Mouse (Mus musculus) MN1 (cell line): Measurements from ENCODE around the gene Tns2.
A peak's percentile ranks its signal among the peaks of the same experiment; 100 is the strongest.
"Not testable (repeated sequence)": the region's sequence is repeated elsewhere in the genome, so short reads cannot be mapped to it uniquely, and the experiment has no call there.

Experiments used
- DNase-seq: peaks from one replicate; pipeline ENCODE4 v3.0.0-alpha.2; 2016; ENCODE audit warnings: low spot score

The Tns2 gene

DNA sequence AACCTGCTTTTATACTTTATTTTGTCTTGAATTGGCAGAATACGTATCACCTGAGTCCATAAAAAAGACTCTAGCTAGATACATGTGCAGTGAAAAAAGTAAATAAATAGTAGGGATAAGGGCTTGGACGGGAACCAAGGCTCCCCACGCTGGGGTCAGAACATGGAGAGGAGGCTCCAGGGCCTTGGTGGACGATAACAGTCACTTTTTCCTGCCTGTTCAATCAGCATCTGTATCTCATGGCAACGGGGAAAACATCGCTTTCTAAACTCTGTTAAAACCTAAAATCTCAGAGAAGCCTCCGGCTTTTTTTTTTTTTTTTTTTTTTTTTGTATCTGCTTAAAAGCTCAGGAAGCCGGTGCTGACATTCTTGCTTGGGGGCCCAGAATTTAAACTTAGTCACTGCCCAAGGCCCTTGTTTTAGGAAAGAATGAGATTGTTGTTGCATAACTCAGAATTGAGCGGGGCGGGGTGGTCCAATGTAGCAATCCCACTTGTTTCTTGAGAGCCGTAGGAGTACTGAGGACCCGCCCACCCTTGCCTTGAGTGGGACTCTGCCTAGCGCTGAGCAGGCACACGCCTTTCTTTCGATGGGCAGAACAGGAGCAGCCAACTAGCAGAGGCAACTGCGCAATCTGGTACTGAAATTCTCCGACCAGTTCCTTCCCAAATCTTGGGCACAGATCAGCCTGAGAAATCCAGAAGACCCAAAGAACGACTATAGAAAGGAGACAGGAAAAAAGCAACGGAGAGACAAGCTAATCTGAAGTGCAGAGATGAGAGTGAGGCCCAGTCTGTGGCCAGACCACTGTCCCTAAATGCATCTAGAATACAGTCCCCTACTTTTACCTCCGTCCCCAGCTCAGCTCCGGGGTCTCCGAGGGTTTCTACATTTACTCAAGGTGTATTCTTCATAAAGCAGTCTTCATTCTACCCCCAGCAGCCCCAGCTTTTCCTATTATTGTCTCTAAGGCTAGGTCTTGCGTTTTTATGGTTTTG is 43.0 kb downstream of the Tns2 start:
- peak; percentile 48 for DNase-seq

DNA sequence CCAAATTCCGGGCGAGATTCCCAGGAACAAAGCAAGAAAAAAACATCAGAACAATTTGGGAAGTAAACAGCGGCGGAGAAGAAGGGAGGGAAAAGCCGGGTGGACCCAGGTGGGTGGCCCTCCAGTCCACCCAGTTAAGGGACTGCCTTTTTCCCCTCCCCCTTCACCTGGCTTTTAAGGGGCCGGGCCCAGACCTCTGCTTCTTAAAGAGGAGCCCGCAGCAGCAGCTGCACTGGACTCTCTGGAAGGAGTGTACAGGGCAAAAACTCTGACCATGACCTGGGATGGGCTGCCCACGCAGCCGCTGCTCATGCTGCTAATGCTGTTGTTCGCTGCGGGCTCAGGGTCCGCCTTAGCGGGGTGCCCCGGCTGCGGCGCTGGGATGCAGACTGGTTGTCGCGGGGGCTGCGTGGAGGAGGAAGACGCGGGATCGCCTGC is 44.1 kb downstream of the Tns2 start, which contains the start of gene Igfbp6:
TSS of gene Igfbp6 (plus strand) at position 89 of the 438 bp plus-strand sequence.
- DNase-seq, result peak; percentile 50

DNA sequence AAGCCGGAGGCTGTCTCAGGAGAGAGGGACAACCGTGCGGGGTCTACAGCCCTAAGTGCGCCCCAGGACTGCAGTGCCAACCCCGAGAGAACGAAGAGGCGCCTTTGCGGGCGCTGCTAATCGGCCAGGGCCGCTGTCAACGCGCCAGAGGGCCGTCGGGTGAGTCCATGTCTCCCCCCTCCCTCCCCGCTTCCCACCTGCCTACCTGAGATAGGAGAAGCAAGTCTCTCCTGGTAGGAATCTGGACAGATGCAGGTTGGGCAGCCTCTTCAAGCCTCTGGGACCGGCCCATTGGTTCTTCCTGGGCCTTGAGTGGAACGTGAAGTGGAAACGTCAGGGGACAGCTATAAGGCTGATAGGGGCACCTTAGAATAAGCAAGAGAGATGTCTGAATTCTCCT is 44.5 kb downstream of the Tns2 start:
- no peak for DNase-seq

DNA sequence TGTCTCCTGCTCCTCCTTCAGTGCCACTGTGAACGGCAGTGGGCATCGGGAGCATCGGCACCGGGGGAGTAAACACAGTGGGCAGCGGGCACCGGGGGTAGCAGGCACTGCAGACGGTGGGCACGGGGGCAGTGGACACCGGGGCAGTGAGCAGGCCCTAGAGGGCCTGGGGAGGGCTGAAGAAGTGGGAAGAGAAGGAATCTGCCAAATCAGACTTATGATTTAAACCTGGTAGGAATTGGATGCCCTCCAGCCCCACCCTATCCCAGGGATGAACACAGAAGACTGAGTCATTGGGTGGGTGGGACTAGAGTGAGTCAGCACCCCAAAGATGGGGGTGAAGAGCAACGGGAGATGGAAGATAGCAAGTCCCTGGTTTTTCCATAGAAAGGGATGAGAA is 45.1 kb downstream of the Tns2 start:
- peak; percentile 87 for DNase-seq

DNA sequence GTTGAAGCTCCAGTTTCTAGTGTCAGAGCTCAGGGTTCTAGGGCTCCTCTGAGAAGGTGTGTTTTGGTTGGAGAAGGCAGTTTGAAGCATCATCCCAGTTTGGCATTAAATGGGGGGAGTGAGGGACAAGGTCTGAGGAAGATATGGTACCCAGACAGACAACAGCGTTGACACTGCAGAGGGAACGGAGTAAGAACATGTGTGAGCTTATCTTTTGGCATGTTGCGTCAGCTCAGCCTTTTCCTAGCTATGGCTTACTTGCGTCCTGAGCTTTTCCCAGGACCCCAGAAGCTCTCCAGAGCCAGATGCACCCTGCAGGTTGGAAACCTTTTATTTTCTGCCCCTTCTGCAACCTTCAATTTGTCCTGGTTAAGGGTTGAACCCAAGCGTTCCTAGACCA is 45.9 kb downstream of the Tns2 start:
- DNase-seq, result peak; percentile 67

DNA sequence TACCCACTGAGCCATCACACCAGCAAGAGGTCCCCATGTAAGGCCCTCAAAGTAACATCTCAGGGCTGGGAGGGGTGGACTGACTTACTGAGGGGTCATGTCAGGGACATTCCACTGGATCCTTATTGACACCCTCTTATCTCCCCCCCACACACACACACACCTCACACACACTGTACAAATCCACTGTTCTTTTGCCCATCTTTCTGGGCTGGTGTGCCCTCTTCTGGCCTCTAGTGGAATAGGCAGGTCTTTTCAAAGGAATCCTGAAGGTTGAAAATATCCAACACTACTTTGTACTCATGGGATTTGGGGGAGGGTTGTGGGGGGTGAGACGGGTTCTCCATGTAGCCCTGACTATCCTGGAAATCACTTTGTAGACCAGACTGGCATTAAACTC is 46.7 kb downstream of the Tns2 start:
- DNase-seq, result peak; percentile 73

DNA sequence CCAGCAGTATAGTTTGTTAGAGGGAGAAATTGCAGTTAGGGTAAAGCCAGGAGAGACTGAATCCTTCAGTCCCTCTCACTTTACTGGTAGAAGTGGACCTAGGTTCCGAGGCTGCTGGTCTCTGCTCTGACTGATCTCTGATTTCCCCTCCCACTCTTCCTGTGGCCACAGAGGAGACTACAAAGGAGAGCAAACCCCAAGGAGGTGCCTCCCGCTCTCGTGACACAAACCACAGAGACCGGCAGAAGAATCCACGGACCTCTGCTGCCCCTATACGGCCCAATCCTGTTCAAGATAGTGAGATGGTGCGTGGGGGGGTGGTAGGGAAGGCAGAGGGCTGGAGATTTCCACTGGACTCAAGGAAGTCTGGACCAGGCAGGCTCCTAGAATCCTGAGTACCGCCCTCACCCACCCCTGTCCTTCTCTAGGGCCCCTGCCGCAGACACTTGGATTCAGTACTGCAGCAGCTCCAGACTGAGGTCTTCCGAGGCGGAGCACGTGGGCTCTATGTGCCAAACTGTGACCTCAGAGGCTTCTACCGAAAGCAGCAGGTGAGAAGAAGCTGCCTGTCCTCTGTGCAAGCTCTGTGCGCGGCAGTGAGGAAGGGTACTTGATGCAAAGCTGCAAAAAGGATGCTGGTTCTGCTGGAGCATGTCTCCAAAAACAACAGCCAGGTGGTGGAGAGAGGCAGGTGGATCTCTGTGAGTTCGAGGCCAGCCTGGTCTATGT is 47.6 kb downstream of the Tns2 start:
- DNase-seq, result no peak

DNA sequence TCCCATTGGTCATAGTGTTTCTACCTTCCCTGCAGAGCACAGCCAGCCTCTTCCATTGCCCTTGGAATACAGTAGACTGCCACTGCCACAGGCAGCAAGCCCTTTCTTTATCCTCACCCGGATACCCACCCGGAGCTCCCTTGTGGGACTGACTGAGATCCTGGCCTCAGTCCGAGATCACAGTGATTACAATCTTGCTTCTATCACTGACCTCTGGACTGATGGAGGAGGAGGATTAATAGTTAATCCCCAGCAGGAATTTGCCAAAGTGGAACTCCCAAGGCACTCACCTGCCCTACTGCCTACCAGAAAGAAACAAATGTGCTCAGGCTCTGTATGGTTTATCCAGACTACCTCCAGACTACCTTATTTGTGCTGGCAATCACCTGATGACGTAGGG is 49.3 kb downstream of the Tns2 start:
- DNase-seq, result no peak

DNA sequence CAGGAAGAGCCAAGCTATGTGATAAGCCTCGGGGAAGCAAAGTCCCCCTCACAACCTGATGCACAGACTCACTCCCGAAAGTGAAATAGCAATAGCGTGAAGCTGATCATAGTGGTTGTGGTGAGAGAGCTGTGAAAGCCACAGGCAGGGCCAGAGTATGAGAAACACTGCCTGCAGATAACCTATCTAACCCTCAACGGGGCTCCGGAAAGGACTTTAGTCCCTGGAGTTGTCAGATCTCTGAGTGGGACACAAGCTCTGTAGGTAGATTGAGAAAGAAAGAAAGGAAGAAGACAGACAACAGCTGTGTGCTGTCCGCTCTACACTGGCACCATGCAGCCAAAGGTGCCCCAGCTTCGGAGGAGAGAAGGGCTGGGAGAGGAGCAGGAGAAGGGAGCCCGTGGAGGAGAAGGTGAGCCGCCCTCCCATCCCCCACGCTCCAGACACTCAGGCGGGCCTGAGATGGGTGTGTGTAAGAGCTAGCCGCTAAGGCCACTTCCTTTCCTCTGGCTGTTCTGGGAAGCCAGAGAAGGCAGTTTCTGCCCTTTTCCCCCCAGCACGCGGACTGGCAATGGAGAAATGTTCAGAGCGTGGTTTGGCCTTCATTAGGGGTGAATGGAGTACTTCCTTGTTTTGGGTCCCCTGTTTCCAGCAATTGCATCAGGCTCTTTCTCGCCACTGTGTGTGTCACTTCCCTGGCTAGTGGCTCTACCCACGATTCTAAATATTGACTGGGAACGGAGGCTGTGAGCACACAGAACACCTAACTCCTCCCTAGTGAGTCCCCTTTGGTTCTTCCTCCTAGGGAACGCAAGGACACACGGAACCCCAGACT is 50.3 kb downstream of the Tns2 start, which contains the start of gene Soat2:
TSS of gene Soat2 (plus strand) at position 226 of the 835 bp plus-strand sequence.
- DNase-seq, result peak; percentile 90

DNA sequence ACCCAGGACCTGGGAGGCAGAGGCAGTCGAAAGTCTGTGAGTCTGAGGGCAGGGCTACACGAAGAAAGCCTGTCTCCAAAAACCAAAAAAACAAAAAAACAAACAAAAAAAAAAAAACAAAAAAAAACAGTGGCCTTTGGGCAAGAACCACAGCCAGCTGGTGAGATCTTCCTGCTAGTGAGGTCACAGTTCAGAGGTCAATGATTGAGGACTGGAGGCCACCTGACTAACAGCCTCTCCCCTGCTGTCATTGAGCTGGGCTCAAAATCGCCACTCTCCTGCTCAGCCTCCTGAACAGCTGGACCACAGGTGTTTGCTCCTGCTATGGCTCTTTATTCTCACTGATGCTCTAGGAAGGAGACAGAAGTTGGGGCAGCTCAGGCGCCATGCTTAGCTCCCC is 52.4 kb downstream of the Tns2 start:
- no peak for DNase-seq

DNA sequence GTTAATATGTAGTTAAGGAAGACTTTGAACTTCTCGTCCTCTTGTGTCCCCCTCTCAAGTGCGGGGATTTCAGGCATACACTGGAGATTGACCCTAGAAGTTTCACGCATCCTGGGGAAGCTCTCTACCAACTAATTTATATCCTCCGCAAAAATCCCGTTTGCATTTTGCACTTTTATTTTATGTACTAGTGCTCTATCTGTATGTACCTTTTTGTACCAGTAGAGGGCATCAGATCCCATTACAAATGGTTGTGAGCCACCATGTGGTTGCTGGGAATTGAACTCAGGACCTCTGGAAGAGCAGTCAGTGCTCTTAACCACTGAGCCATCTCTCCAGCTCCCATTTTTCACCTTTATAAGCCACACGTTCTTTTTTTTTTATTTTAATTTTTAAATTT is 54.8 kb downstream of the Tns2 start:
- not testable (repeated sequence) for DNase-seq

DNA sequence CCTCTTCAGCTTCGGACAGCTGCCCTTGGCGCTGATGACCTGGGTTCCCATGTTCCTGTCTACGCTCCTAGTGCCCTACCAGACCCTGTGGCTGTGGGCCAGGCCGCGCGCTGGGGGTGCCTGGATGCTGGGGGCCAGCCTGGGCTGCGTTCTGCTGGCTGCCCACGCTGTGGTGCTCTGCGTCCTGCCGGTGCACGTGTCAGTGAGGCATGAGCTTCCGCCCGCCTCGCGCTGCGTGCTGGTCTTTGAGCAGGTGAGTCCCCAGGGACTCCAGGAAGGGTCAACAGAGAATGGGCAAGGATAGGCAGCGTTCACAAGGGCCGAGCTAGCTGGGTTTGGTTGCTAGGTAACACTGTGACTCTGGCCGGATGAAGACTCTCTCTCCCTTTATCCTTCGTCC is 56.6 kb downstream of the Tns2 start:
- DNase-seq, result no peak

DNA sequence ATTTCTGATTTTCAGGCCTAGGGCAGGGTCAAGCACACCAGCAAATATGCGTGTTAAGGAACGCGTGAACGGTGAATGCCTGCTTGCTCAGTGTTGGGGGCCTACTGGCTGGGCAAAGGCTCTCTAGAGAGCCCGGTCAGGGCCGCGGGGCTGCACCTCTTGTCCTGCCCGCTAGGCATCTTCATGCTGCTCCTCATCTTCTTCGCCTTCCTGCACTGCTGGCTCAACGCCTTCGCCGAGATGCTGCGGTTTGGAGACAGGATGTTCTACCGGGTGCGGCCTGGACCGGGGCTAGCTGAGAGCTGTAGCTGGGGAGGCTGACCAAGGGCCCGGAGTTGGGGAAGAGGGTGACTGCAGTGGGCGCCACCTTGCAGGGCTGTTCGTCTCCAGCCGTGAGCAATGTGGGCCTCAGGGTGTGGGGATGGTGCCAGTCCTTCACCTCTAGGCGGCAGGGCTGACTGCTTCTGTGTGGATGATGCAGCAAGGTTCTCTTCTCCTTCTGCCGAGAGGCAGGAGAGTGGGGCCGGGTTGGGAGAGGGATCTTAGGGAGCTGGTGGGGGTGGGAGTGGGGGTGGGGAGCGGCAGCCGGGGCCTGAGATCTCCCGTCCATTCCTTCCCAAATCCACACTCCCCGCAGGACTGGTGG is 60.3 kb downstream of the Tns2 start:
- DNase-seq, result no peak

DNA sequence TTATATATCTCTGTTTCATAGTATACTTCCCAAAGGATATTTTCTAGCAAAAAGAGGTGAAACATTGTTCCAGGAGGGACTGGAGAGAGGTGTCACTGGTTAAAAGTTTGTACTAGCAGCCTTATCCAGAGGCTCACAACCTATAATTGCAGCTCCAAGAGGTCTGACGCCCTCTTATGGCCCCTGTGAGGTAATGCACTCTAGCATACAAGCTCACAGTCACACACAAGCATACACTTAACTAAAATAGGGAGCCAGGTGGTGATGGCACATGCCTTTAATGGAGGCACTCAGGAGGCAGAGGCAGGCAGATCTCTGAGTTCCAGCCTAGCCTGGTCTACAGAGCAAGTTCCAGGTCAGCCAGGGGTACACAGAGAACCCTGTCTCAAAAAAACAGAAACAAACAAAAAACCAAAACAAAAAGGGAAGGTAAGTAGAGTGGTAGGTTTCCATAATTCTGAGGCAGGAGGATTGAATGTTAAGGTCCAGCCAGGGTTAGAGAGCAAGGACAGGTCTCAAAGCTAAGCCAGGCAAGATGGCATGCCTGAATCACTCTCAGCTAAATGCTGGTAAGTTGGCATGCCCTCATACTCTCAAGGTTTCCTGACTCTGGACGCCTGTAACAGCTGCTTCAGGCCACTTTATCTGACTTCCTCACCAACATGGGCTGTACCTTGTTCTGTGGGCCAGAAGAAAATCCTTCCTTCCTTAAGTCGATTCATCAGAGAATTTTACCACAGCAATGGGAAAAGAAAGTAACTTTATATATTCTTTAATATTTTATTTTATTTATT is 63.9 kb downstream of the Tns2 start:
- DNase-seq, result no peak

DNA sequence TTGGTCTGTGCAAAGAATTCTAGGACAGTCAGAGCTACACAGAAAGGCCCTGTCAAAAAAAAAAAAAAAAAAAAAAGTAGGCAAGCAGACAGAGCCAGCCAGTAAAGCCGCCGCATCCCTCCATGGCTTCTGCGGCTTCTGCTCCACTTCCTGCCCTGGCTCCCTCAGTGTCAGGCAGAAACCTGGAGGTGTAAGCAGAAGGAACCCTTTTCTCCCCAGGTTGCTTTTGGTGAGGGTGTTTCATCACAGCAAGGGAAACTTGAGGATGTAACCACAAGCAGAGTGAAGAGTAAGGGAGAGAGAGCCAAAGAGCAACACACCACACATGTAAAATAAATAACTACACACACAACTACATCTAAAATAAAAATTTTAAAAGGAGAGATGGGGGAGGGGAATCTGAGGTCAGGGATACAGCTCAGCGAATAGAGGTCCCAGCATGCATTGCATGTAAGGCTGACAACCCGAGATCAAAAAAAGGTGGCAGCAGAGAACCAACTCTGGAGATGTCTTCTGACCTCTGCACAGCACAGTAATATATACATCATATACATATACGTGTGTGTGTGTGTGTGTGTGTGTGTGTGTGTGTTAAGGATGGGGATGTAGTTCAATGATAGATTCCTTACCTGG is 65.4 kb downstream of the Tns2 start:
- DNase-seq, result no peak
